Mouse (Mus musculus): Measurements from ENCODE around the gene Cfap46.
"Not testable (repeated sequence)": the region's sequence is repeated elsewhere in the genome, so short reads cannot be mapped to it uniquely, and the experiment has no call there.

Cfap46 gene

GRCm38 (mm10) chr7:139666871-139667270 is 16.7 kb downstream of the Cfap46 start:
- in situ Hi-C loops (cut with MboI; ENCODE audit: unreplicated experiment in 2 of 2) = no loop called here

- in situ Hi-C loops (cut with MboI; ENCODE audit: unreplicated experiment in 2 of 2) = no loop called here
Observed at GRCm38 (mm10) chr7:139663318-139663717, 20.3 kb downstream of the Cfap46 start.

- in situ Hi-C loops (cut with MboI; ENCODE audit: unreplicated experiment in 2 of 2) = not testable (repeated sequence)
Observed at GRCm38 (mm10) chr7:139659901-139660300, 23.7 kb downstream of the Cfap46 start.

- in situ Hi-C loops (cut with MboI; ENCODE audit: unreplicated experiment in 2 of 2) = no loop called here
Observed at GRCm38 (mm10) chr7:139649698-139650097, 33.9 kb downstream of the Cfap46 start.

- in situ Hi-C loops (cut with MboI; ENCODE audit: unreplicated experiment in 2 of 2) = no loop called here
Observed at GRCm38 (mm10) chr7:139648107-139648824, 35.4 kb downstream of the Cfap46 start.

- in situ Hi-C loops (cut with MboI; ENCODE audit: unreplicated experiment in 2 of 2) = no loop called here
Observed at GRCm38 (mm10) chr7:139633393-139633792, 50.2 kb downstream of the Cfap46 start.

- in situ Hi-C loops (cut with MboI; ENCODE audit: unreplicated experiment in 2 of 2) = no loop called here
Observed at GRCm38 (mm10) chr7:139625156-139625555, 58.5 kb downstream of the Cfap46 start.

GRCm38 (mm10) chr7:139622568-139622967 is 61.0 kb downstream of the Cfap46 start:
- in situ Hi-C loops (cut with MboI; ENCODE audit: unreplicated experiment in 2 of 2) = no loop called here

- in situ Hi-C loops (cut with MboI; ENCODE audit: unreplicated experiment in 2 of 2) = no loop called here
Observed at GRCm38 (mm10) chr7:139615767-139616766, 67.5 kb downstream of the Cfap46 start.

GRCm38 (mm10) chr7:139610328-139610727 is 73.3 kb downstream of the Cfap46 start:
- in situ Hi-C loops (cut with MboI; ENCODE audit: unreplicated experiment in 2 of 2) = no loop called here

GRCm38 (mm10) chr7:139595862-139596261 is 87.8 kb downstream of the Cfap46 start:
- in situ Hi-C loops (cut with MboI; ENCODE audit: unreplicated experiment in 2 of 2) = no loop called here

GRCm38 (mm10) chr7:139595311-139595710 is 88.3 kb downstream of the Cfap46 start:
- in situ Hi-C loops (cut with MboI; ENCODE audit: unreplicated experiment in 2 of 2) = no loop called here

GRCm38 (mm10) chr7:139591311-139591710 is 92.3 kb downstream of the Cfap46 start:
- in situ Hi-C loops (cut with MboI; ENCODE audit: unreplicated experiment in 2 of 2) = no loop called here

GRCm38 (mm10) chr7:139590302-139590701 is 93.3 kb downstream of the Cfap46 start:
- in situ Hi-C loops (cut with MboI; ENCODE audit: unreplicated experiment in 2 of 2) = no loop called here

- in situ Hi-C loops (cut with MboI; ENCODE audit: unreplicated experiment in 2 of 2) = no loop called here
Observed at GRCm38 (mm10) chr7:139587919-139588318, 95.7 kb downstream of the Cfap46 start.

- in situ Hi-C loops (cut with MboI; ENCODE audit: unreplicated experiment in 2 of 2) = no loop called here
Observed at GRCm38 (mm10) chr7:139585183-139585821, 98.3 kb downstream of the Cfap46 start.

GRCm38 (mm10) chr7:139584221-139585175 is 99.1 kb downstream of the Cfap46 start:
- in situ Hi-C loops (cut with MboI; ENCODE audit: unreplicated experiment in 2 of 2) = no loop called here

- in situ Hi-C loops (cut with MboI; ENCODE audit: unreplicated experiment in 2 of 2) = no loop called here
Observed at GRCm38 (mm10) chr7:139583094-139583737, 100.4 kb downstream of the Cfap46 start.

GRCm38 (mm10) chr7:139582595-139582994 is 101.0 kb downstream of the Cfap46 start, which contains the start of gene Nkx6-2:
Nkx6-2 (minus strand) TSS chr7:139582797.
- in situ Hi-C loops (cut with MboI; ENCODE audit: unreplicated experiment in 2 of 2) = no loop called here

Measured in v-Abl transformed pro-B cells (cell line).